Comparison of ENCODE assay signal across 30 mouse cellular contexts in the genomic region with DNA sequence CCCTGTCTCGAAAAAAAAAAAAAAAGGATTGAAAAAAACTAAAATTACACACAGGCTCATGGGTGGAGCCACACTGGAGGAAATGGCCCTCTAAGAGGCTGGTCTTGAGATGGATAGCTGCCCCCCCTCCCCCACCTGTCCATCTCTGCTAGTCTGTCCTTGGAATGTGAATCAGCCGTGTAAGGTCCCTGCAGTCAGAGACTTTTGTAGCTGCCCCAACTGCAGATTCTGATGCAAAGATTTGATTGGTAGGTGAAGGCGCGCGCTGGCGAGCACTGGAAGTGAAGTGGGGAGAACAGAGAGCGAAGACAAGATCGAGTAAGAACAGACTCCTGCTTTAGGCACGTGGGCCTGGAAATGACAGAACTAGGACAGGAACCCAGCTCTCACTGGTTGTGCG. TPM values are rescaled to one million over a fixed set of nuclear protein-coding genes. Genes with fewer than 3 reads are reported as not detected.
A peak's percentile ranks its signal among the peaks of the same experiment; 100 is the strongest.
DNase-seq lines count a peak whose midpoint lies in the region; ATAC-seq and TF ChIP-seq lines count a peak whose summit lies in the region.
"Had no signal": no experiment of that assay in that cellular context is flagged by ENCODE, and none has a peak within 500 bp of the region (broad histone marks: within the 10 kb centered on the region; RNA-seq: fewer than 3 reads in every experiment).

No protein-coding gene starts in this region.

- no peak for TF ChIP-seq CTCF in heart, postnatal 0 days (IDR thresholded peaks at IDR 0.05; ENCODE audit: low read depth)

- no peak overlapping the region for H3K4me2 ChIP-seq in heart, embryonic 13.5 days
- H3K4me2 ChIP-seq in heart, postnatal 0 days (ENCODE audit: low read depth, low read length): no peak overlapping the region
- H3K4me2 ChIP-seq: embryonic facial prominence, embryonic 12.5 days; embryonic facial prominence, embryonic 15.5 days; heart, embryonic 12.5 days; hindbrain, embryonic 13.5 days had no signal

- no peak overlapping the region for H3K9ac ChIP-seq in heart, embryonic 13.5 days
- no peak overlapping the region for H3K9ac ChIP-seq in heart, postnatal 0 days (replicated peaks; ENCODE audit: low read depth, low read length)
- H3K9ac ChIP-seq: embryonic facial prominence, embryonic 12.5 days; embryonic facial prominence, embryonic 15.5 days; forebrain, postnatal 0 days; heart, embryonic 12.5 days; hindbrain, embryonic 13.5 days had no signal

- H3K4me1 ChIP-seq in heart, embryonic 13.5 days: peaks cover 37% of the 10 kb centered on the region
- peaks cover 22% of the 10 kb centered on the region; the same call in 1 of the 2 replicates for H3K4me1 ChIP-seq in heart, postnatal 0 days (ENCODE audit: control insufficient read depth, insufficient read depth)
- H3K4me1 ChIP-seq: embryonic facial prominence, embryonic 12.5 days; embryonic facial prominence, embryonic 15.5 days; hindbrain, embryonic 10.5 days had no signal

- peak overlapping the region; percentile 93 for H3K27ac ChIP-seq in heart, embryonic 13.5 days (replicated peaks)
- H3K27ac ChIP-seq in heart, postnatal 0 days (ENCODE audit: low read depth): peak overlapping the region; percentile 88
- H3K27ac ChIP-seq: embryonic facial prominence, embryonic 12.5 days; embryonic facial prominence, embryonic 15.5 days; gastrocnemius, adult 2 months; hindbrain, embryonic 10.5 days; hindbrain, embryonic 13.5 days; hindbrain, postnatal 0 days had no signal

- intact Hi-C loops in heart, postnatal 36 days (cut with DNase I): no loop called here

- H3K4me3 ChIP-seq in heart, embryonic 13.5 days: no peak overlapping the region
- no peak overlapping the region for H3K4me3 ChIP-seq in heart, postnatal 0 days (ENCODE audit: low read depth, low read length)
- H3K4me3 ChIP-seq: embryonic facial prominence, embryonic 12.5 days; embryonic facial prominence, embryonic 15.5 days; gastrocnemius, adult 2 months; heart, embryonic 12.5 days; hindbrain, embryonic 10.5 days; hindbrain, embryonic 13.5 days had no signal

- H3K9me3 ChIP-seq in heart, embryonic 13.5 days: no peaks in the 10 kb centered on the region
- no peaks in the 10 kb centered on the region for H3K9me3 ChIP-seq in heart, postnatal 0 days (replicated peaks; ENCODE audit: control insufficient read depth, low read length)
- H3K9me3 ChIP-seq: embryonic facial prominence, embryonic 12.5 days; embryonic facial prominence, embryonic 15.5 days; heart, embryonic 12.5 days; hindbrain, embryonic 10.5 days; hindbrain, embryonic 13.5 days had no signal

- no peaks in the 10 kb centered on the region for H3K27me3 ChIP-seq in heart, embryonic 13.5 days (replicated peaks)
- no peaks in the 10 kb centered on the region for H3K27me3 ChIP-seq in heart, postnatal 0 days (ENCODE audit: control insufficient read depth, insufficient read depth, low read length)
- H3K27me3 ChIP-seq: CH12.LX; embryonic facial prominence, embryonic 12.5 days; embryonic facial prominence, embryonic 15.5 days; heart, embryonic 12.5 days; hindbrain, embryonic 13.5 days had no signal

- TF ChIP-seq EP300 in heart, postnatal 0 days (IDR thresholded peaks at IDR 0.05; ENCODE audit: low read depth): no peak

- no peak for DNase-seq in heart, postnatal 4 days
- no peak for DNase-seq in heart, postnatal 0 days (ENCODE audit: low spot score)
- DNase-seq in heart, postnatal 36 days: no peak
- peak; percentile 62 for DNase-seq in ZHBTc4 (ENCODE audit: low read depth, low spot score)
- no peak for DNase-seq in urinary bladder, postnatal 36 days (ENCODE audit: low spot score in 2 of 2)
- DNase-seq: adrenal gland, adult 2 months; adrenal gland, postnatal 14 days; B cell, adult 2 months; cerebellum, adult 11 months; cerebellum, adult 2 months; cerebellum, adult 9-11 months; cerebellum, postnatal 25 days; forebrain, postnatal 0 days; gastrocnemius, adult 2 months; gastrocnemius, postnatal 14 days; heart, adult 11 months; heart, postnatal 14 days; kidney, adult 18-20 months; kidney, adult 9 months had no signal

- 69% methylated on average over 10 of the region's 10 CpGs for WGBS in heart, embryonic 13.5 days
- 78% methylated on average over 10 of the region's 10 CpGs for WGBS in heart, postnatal 0 days

- no peaks in the 10 kb centered on the region for H3K36me3 ChIP-seq in heart, embryonic 13.5 days
- H3K36me3 ChIP-seq in heart, postnatal 0 days (replicated peaks; ENCODE audit: control insufficient read depth, insufficient read depth, low read length): no peaks in the 10 kb centered on the region
- H3K36me3 ChIP-seq: embryonic facial prominence, embryonic 12.5 days; embryonic facial prominence, embryonic 15.5 days; heart, embryonic 12.5 days; hindbrain, embryonic 10.5 days; hindbrain, embryonic 13.5 days had no signal

- no peak for ATAC-seq in heart, embryonic 13.5 days (ENCODE audit: extremely low read depth, insufficient number of reproducible peaks, low FRiP score, low TSS enrichment)
- ATAC-seq in heart, postnatal 0 days (ENCODE audit: insufficient read depth, low read depth): no peak
- ATAC-seq: forebrain, embryonic 14.5 days; forebrain, postnatal 0 days; hindbrain, postnatal 0 days; inflammation-experienced regulatory T-cells, adult 6 months; intestine, embryonic 16.5 days had no signal

RNA-seq across cellular contexts. Expression of a gene that starts 21.7 kb away (rescaled TPM):
- polyA plus RNA-seq in heart, embryonic 13.5 days (2015; fragmentation: Nextera tagmentation; extraction: Ambion mirVana): 74.5 and 78.4 TPM in 2 replicates
- total RNA-seq in heart, postnatal 4 days (2021): 10 to 100 TPM; 77.0 to 77.2 TPM
- total RNA-seq in heart, postnatal 0 days (2014; rRNA removed; ENCODE audit: low replicate concordance): 76.0 and 84.0 TPM in 2 replicates
- 70.5 and 75.2 TPM in 2 replicates for polyA plus RNA-seq in heart, postnatal 0 days (2015; fragmentation: Nextera tagmentation; extraction: Ambion mirVana)
- total RNA-seq in heart, postnatal 36 days (2021): 10 to 100 TPM; 69.9 to 88.1 TPM

RNA-seq across cellular contexts. Expression of a gene that starts 26.9 kb away (rescaled TPM):
- 35.1 and 36.4 TPM in 2 replicates for polyA plus RNA-seq in heart, embryonic 13.5 days (2015; fragmentation: Nextera tagmentation; extraction: Ambion mirVana)
- 10 to 100 TPM; 30.8 to 31.3 TPM for total RNA-seq in heart, postnatal 4 days (2021)
- total RNA-seq in heart, postnatal 0 days (2014; rRNA removed; ENCODE audit: low replicate concordance): 19.7 and 35.6 TPM in 2 replicates
- 24.3 and 25.7 TPM in 2 replicates for polyA plus RNA-seq in heart, postnatal 0 days (2015; fragmentation: Nextera tagmentation; extraction: Ambion mirVana)
- 10 to 100 TPM; 21.2 to 23.0 TPM for total RNA-seq in heart, postnatal 36 days (2021)
